Mouse (Mus musculus) thymus, adult 2 months (tissue): ENCODE results near the gene Parp4.

ENCODE experiments used
- CTCF ChIP-seq: fragments of 200-500 bp; IDR thresholded peaks from 2 replicates; pipeline ENCODE4 v1.5.1; 2012; ENCODE audit warnings: mild to moderate bottlenecking, control low read depth, low read length, moderate library complexity, borderline replicate concordance; ENCODE audit not compliant: control insufficient read depth, poor library complexity, insufficient read depth; ENCODE audit errors: extremely low read depth
- POLR2A ChIP-seq: fragments of 200-500 bp; IDR thresholded peaks from 2 replicates; pipeline ENCODE4 v1.6.1; 2012; ENCODE audit warnings: mild to moderate bottlenecking, low read length, control low read depth, moderate library complexity; ENCODE audit not compliant: control insufficient read depth, poor library complexity, insufficient read depth; ENCODE audit errors: extremely low read depth

DNA sequence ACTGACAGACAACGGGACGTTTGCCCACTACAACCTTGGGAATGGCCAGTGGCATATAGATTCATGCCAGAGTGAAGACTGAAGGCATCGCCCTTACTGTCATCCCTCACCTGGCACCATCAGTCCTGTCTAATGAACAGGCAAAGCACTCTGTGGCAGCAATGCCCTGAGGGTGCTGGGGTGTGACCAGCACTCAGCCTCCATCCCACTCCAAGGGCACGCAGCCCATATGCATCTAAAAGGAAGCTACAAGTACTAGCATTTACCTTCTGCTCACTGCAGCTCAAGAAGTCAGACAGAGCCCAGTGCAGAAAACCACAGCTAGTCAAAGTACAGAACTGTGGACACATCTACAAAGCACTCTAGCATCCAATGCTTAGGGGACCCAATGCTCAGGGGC lies 29.9 kb upstream of the Parp4 start:
- TF ChIP-seq POLR2A: no peak
- no peak for TF ChIP-seq CTCF
